Mouse (Mus musculus) spleen, adult 2 months (tissue): ENCODE data around the gene Fmnl1.

Source experiments
- CTCF ChIP-seq: fragments of 200-500 bp; IDR thresholded peaks from 2 replicates; pipeline ENCODE4 v1.5.1; 2011; ENCODE audit warnings: mild to moderate bottlenecking, inconsistent platforms; ENCODE audit not compliant: insufficient read depth, insufficient read length, insufficient replicate concordance; ENCODE audit errors: extremely low read depth
- POLR2A ChIP-seq: fragments of 200-500 bp; IDR thresholded peaks from 2 replicates; pipeline ENCODE4 v1.6.1; 2011; ENCODE audit warnings: low read depth, low read length, inconsistent platforms

DNA sequence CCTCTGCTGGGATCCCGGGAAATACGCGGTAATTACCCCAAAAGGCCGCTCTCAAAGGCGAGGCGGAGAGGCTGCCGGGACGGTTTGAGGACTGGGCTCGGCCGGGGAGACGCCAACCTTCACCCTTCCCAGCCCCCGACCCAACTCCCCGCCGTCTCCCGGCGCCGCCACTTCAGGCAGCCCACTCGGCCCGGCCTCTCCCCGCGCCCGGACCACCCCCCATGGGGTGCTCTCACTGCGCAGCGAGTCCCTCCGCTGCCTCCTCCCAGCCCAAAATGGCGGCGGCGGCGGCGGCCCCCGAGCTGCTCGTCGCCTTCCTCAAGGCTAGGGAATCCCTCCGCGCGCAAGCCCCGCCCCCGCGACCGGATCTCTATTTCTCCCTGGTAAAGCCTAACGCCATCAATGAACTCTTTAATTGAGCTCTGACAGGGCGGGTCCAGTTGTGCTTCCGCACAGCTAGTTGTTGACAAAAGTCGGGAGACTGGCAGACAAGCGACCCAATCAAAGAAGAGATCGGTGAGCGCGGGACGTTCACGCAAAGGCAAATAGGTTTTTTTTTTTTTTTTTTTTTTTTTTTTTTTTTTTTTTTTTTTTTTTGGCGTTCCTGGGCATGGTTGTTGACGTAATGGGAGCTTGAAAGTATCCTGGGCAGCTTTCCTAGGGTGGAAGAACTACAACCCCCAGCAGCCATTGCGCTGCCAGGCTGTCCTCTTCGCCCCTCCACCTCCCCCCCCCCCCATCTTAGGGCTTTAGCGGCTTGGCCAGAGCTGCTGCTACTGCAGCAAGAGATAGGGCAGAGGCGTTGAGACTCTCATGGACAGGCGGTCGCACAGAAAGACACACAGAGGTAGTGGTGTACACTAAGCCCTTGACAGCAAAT, 38.1 kb upstream of the Fmnl1 start:
- no peak for TF ChIP-seq CTCF
- peak; percentile 56 for TF ChIP-seq POLR2A
